Comparison of ENCODE assay signal across 15 mouse cellular contexts in genomic region chr8:74297698-74298097, GRCm38 (mm10).
"Had no signal": no experiment of that assay in that cellular context is flagged by ENCODE, and none has a peak within 500 bp of the region (broad histone marks: within the 10 kb centered on the region; RNA-seq: fewer than 3 reads in every experiment).

No protein-coding gene starts in this region.

- H3K4me1 ChIP-seq: lung, embryonic 15.5 days; megakaryocyte, embryonic 14.5 days; midbrain, embryonic 13.5 days; midbrain, embryonic 15.5 days; neural tube, embryonic 12.5 days had no signal

- H3K27ac ChIP-seq: lung, embryonic 15.5 days; macrophage; midbrain, embryonic 13.5 days; midbrain, embryonic 15.5 days; neural tube, embryonic 12.5 days had no signal

- DNase-seq: liver, postnatal 0 days; lung, adult 2 months; lung, postnatal 14 days; lung, postnatal 36 days; right cerebral cortex, postnatal 14 days; spleen, adult 18-20 months; thymus, adult 18-20 months; thymus, postnatal 14 days; thymus, postnatal 36 days had no signal

- H3K4me3 ChIP-seq: lung, embryonic 15.5 days; megakaryocyte, embryonic 14.5 days; midbrain, embryonic 13.5 days; midbrain, embryonic 15.5 days; neural tube, embryonic 12.5 days had no signal
